Mouse (Mus musculus): ENCODE results near the gene Arhgap21. TPM values are rescaled to one million over a fixed set of nuclear protein-coding genes. Genes with fewer than 3 reads are reported as not detected.
"Not testable (repeated sequence)": the region's sequence is repeated elsewhere in the genome, so short reads cannot be mapped to it uniquely, and the experiment has no call there.

Arhgap21 gene
- total RNA-seq, 2 experiments from 2014 or later, result 358 to 386 TPM

GRCm38 (mm10) chr2:20945596-20945995 lies 23.1 kb downstream of the Arhgap21 start:
- Histone ChIP-seq H3K27ac (no peak overlapping the region), H3K4me3 (no peak overlapping the region)
- TF ChIP-seq CTCF (conservative IDR thresholded peaks at IDR 0.05), result no peak
- DNase-seq (ENCODE audit: low spot score in 2 of 2), result no peak

- no peak for DNase-seq (ENCODE audit: low spot score in 2 of 2)
- H3K4me3 ChIP-seq, result no peak overlapping the region
- TF ChIP-seq CTCF (conservative IDR thresholded peaks at IDR 0.05), result no peak
- peak overlapping the region; percentile 77 for H3K27ac ChIP-seq
Observed at GRCm38 (mm10) chr2:20943730-20944454, 24.8 kb downstream of the Arhgap21 start.

GRCm38 (mm10) chr2:20943222-20943621 lies 25.5 kb downstream of the Arhgap21 start:
- H3K27ac ChIP-seq, result peak overlapping the region; percentile 77
- H3K4me3 ChIP-seq, result peak overlapping the region; percentile 6; the same call in 1 of the 2 replicates
- peak; percentile 23 to 62 for DNase-seq (ENCODE audit: low spot score in 2 of 2)
- TF ChIP-seq CTCF (conservative IDR thresholded peaks at IDR 0.05), result no peak; the same call in none of the 2 replicates

- peak overlapping the region; percentile 6; the same call in 1 of the 2 replicates for H3K4me3 ChIP-seq
- no peak for TF ChIP-seq CTCF (conservative IDR thresholded peaks at IDR 0.05)
- peak overlapping the region; percentile 77 for H3K27ac ChIP-seq
- no peak for DNase-seq (ENCODE audit: low spot score in 2 of 2)
Observed at GRCm38 (mm10) chr2:20942434-20943198, 26.1 kb downstream of the Arhgap21 start.

GRCm38 (mm10) chr2:20941105-20941504 lies 27.6 kb downstream of the Arhgap21 start:
- Histone ChIP-seq H3K4me3 (no peak overlapping the region), H3K27ac (no peak overlapping the region)
- DNase-seq (ENCODE audit: low spot score in 2 of 2), result no peak
- TF ChIP-seq CTCF (conservative IDR thresholded peaks at IDR 0.05), result no peak

GRCm38 (mm10) chr2:20939367-20939766 lies 29.3 kb downstream of the Arhgap21 start:
- no peak for DNase-seq (ENCODE audit: low spot score in 2 of 2)
- H3K4me3 ChIP-seq, result no peak overlapping the region
- TF ChIP-seq CTCF (conservative IDR thresholded peaks at IDR 0.05), result no peak
- H3K27ac ChIP-seq, result no peak overlapping the region

GRCm38 (mm10) chr2:20936609-20937221 lies 32.0 kb downstream of the Arhgap21 start:
- no peak for TF ChIP-seq CTCF (conservative IDR thresholded peaks at IDR 0.05)
- Histone ChIP-seq H3K4me3 (no peak overlapping the region), H3K27ac (no peak overlapping the region)
- DNase-seq (ENCODE audit: low spot score in 2 of 2), result no peak

GRCm38 (mm10) chr2:20934406-20934805 lies 34.3 kb downstream of the Arhgap21 start:
- no peak for TF ChIP-seq CTCF (conservative IDR thresholded peaks at IDR 0.05)
- Histone ChIP-seq H3K27ac (no peak overlapping the region), H3K4me3 (no peak overlapping the region)
- no peak for DNase-seq (ENCODE audit: low spot score in 2 of 2)

GRCm38 (mm10) chr2:20932748-20933313 lies 35.9 kb downstream of the Arhgap21 start:
- TF ChIP-seq CTCF (conservative IDR thresholded peaks at IDR 0.05), result no peak
- peak overlapping the region; percentile 66 for H3K27ac ChIP-seq
- no peak overlapping the region for H3K4me3 ChIP-seq
- DNase-seq (ENCODE audit: low spot score in 2 of 2), result no peak

- not testable (repeated sequence) for DNase-seq (ENCODE audit: low spot score in 2 of 2); H3K27ac ChIP-seq; H3K4me3 ChIP-seq
Observed at GRCm38 (mm10) chr2:20931761-20932160, 36.9 kb downstream of the Arhgap21 start.

- no peak for DNase-seq (ENCODE audit: low spot score in 2 of 2)
- no peak overlapping the region for H3K27ac ChIP-seq
- TF ChIP-seq CTCF (conservative IDR thresholded peaks at IDR 0.05), result no peak
Observed at GRCm38 (mm10) chr2:20928454-20928853, 40.2 kb downstream of the Arhgap21 start.

GRCm38 (mm10) chr2:20924938-20925337 lies 43.7 kb downstream of the Arhgap21 start:
- Histone ChIP-seq H3K4me3 (no peak overlapping the region), H3K27ac (no peak overlapping the region)
- DNase-seq (ENCODE audit: low spot score in 2 of 2), result no peak
- no peak for TF ChIP-seq CTCF (conservative IDR thresholded peaks at IDR 0.05)

More at GRCm38 (mm10) chr2:20928454-20928853, 40.2 kb downstream of the Arhgap21 start:
- H3K4me3 ChIP-seq, result no peak overlapping the region

- DNase-seq (ENCODE audit: low spot score in 2 of 2), result no peak
- no peak for TF ChIP-seq CTCF (conservative IDR thresholded peaks at IDR 0.05)
- no peak overlapping the region for H3K4me3 ChIP-seq
- 0 out of 2 replicates have a peak overlapping the region, but pooled peaks have one; percentile 25 for H3K27ac ChIP-seq
Observed at GRCm38 (mm10) chr2:20922366-20922765, 46.3 kb downstream of the Arhgap21 start.
